Mouse (Mus musculus) kidney, embryonic 14.5 days (tissue): ENCODE results near the gene Psmb7. TPM values are rescaled to one million over a fixed set of nuclear protein-coding genes. Genes with fewer than 3 reads are reported as not detected.

Experiments
- ATAC-seq: fragments of 200-750 bp; cut with Nextera tagmentation; 2 replicates; pipeline ENCODE4 v1.8.0; 2017; ENCODE audit warnings: moderate number of reproducible peaks, mild to moderate bottlenecking, moderate TSS enrichment, moderate library complexity; ENCODE audit not compliant: low FRiP score, low TSS enrichment
- H3K27ac ChIP-seq: fragments of 300-500 bp; sonication (generic); 2 replicates; pipeline ENCODE4 v1.5.1; 2014; ENCODE audit warnings: low read depth, mild to moderate bottlenecking, low read length, moderate library complexity, mixed read lengths
- H3K27me3 ChIP-seq: fragments of 300-500 bp; sonication (generic); 2 replicates; pipeline ENCODE4 v1.6.1; 2014; ENCODE audit warnings: mild to moderate bottlenecking, low read length; ENCODE audit not compliant: control insufficient read depth, insufficient read depth
- H3K36me3 ChIP-seq: fragments of 300-500 bp; sonication (generic); 2 replicates; pipeline ENCODE4 v1.6.1; 2014; ENCODE audit warnings: low read length, mixed read lengths; ENCODE audit not compliant: control insufficient read depth, insufficient read depth
- H3K4me1 ChIP-seq: fragments of 300-500 bp; sonication (generic); 2 replicates; pipeline ENCODE4 v1.6.1; 2014; ENCODE audit warnings: low read length, mixed read lengths; ENCODE audit not compliant: control insufficient read depth, insufficient read depth
- H3K4me2 ChIP-seq: fragments of 300-500 bp; sonication (generic); replicated peaks from 2 replicates; pipeline ENCODE4 v1.6.1; 2014; ENCODE audit warnings: low read depth, mild to moderate bottlenecking, low read length
- H3K4me3 ChIP-seq: fragments of 300-500 bp; sonication (generic); 2 replicates; pipeline ENCODE4 v1.5.1; 2014; ENCODE audit warnings: mild to moderate bottlenecking, low read length
- H3K9ac ChIP-seq: fragments of 300-500 bp; sonication (generic); 2 replicates; pipeline ENCODE4 v1.6.1; 2014; ENCODE audit warnings: low read depth, mild to moderate bottlenecking, low read length, moderate library complexity
- H3K9me3 ChIP-seq: fragments of 300-500 bp; sonication (generic); 2 replicates; pipeline ENCODE4 v1.6.1; 2016; ENCODE audit warnings: low read length; ENCODE audit not compliant: control insufficient read depth
- WGBS: fragments of 180-500 bp; shearing (Covaris S2); extraction: QIAGEN DNeasy Blood & Tissue Kit; methylation state at CpG from one replicate; pipeline ENCODE4 v1.1.7; 2014; 5-methylcytosine and 5-hydroxymethylcytosine counted together
- polyA plus RNA-seq: library from polyadenylated mRNA; unstranded; fragments of >200 nt; fragmentation: Nextera tagmentation; extraction: Ambion mirVana; gene quantifications from 2 replicates; pipeline ENCODE4 v1.2.1, GENCODE M21; 2014

Psmb7 gene
- polyA plus RNA-seq, 1 experiment from 2014 or later = 287 TPM

DNA sequence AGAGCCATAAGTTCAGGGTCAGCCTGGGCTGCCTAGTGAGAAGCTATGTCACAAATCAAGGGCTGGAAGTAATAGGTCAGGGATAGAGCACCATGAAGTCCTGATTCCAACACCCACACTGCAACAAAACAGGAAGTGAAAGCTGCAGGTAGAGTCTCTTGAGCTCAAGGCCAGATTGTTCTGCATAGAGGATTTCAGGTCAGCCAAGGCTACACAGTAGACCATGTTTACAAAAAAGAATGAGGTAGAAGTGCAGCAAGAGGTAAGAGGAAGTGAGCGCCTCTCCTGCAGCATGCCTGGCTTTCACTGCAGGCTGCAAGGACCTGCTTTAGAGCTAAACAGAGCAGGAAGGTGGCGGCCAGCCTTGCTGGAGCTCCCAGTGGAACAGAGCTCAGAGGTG, 69.2 kb downstream of the Psmb7 start:
- ATAC-seq = no peak
- Histone ChIP-seq H3K4me3 (no peak overlapping the region), H3K9ac (no peak overlapping the region), H3K36me3 (peaks cover 30% of the 10 kb centered on the region; the same call in 1 of the 2 replicates), H3K9me3 (no peaks in the 10 kb centered on the region), H3K4me2 (no peak overlapping the region), H3K4me1 (no peaks in the 10 kb centered on the region), H3K27me3 (no peaks in the 10 kb centered on the region), H3K27ac (no peak overlapping the region)
- 91% methylated on average over 2 of the region's 2 CpGs for WGBS

- H3K4me1 ChIP-seq = no peaks in the 10 kb centered on the region
- H3K9me3 ChIP-seq = no peaks in the 10 kb centered on the region
- H3K27me3 ChIP-seq = no peaks in the 10 kb centered on the region
- H3K4me3 ChIP-seq = no peak overlapping the region
- no peak for ATAC-seq
- 91% methylated on average over 23 of the region's 23 CpGs for WGBS
- H3K36me3 ChIP-seq = peaks cover 37% of the 10 kb centered on the region; the same call in 1 of the 2 replicates
- H3K4me2 ChIP-seq = no peak overlapping the region
- no peak overlapping the region for H3K27ac ChIP-seq
- H3K9ac ChIP-seq = no peak overlapping the region
Observed at GRCm38 (mm10) chr2:38571971-38572601, 71.8 kb downstream of the Psmb7 start.

DNA sequence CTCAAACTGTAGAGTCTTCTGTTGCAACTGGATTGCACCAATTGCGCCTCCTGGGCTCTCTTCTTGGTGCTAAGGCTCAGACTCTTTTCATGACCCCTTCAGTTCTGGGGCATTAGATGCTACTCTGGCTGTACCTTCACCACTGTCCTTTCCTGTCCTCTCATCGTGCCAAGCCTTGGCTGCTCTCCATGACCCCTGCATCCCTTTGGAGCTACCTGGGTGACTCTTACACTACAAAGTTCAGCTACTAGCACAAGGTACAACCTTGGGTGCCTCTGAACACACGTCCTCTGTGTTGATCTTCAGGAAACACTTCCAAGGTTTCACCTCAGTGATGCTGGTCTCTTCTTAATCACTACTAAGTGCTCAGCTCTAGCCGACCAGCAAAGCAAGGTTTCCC, 81.3 kb downstream of the Psmb7 start:
- 82% methylated on average over 4 of the region's 4 CpGs for WGBS
- peaks cover 18% of the 10 kb centered on the region for H3K36me3 ChIP-seq
- no peak for ATAC-seq
- H3K9me3 ChIP-seq = no peaks in the 10 kb centered on the region
- H3K9ac ChIP-seq = no peak overlapping the region
- H3K4me2 ChIP-seq = no peak overlapping the region
- H3K27ac ChIP-seq = no peak overlapping the region
- no peaks in the 10 kb centered on the region for H3K4me1 ChIP-seq
- H3K4me3 ChIP-seq = no peak overlapping the region
- H3K27me3 ChIP-seq = no peaks in the 10 kb centered on the region

DNA sequence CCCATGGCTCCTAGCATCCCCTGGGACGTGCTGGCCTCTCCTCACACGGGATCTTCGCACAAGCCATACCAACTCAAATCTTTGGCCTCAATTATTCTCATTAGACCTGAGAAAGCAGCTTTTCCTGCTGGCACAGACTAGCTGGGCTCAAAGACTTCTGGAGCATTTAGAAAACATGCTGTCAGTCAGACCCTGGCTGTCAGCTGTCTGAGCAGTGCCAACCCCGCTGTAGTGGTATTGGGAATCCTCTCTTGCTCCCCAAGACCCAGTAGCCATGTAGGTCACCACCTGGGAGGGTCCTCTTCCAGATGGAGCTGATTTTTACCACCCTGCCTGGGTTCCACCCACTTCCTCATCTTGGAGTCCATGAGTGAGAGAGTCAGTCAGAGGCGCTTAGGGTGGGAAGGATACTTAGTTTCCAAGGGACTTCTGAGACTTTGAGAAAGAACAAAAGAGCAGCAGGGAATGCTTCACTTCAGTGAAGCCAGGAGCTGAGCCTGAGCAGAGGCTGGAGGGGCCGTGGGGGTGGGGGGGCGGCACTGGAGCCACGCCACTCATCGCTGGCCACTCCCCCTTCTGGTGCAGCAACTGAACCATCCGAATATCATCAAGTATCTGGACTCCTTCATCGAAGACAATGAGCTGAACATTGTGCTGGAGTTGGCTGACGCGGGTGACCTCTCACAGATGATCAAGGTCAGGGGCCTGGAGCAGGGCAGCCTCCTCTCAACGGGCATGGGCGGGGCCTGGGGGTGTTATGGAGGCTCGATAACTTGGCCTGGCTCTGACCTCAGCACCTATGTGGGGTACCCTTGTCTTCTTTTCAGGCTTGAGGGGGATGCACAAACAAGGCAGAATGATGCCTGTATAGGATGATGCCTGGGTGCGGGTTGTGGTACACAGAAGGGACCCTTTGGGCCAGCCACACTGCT, 83.3 kb downstream of the Psmb7 start:
- H3K4me2 ChIP-seq = no peak overlapping the region
- H3K9ac ChIP-seq = no peak overlapping the region
- no peaks in the 10 kb centered on the region for H3K27me3 ChIP-seq
- H3K9me3 ChIP-seq = no peaks in the 10 kb centered on the region
- no peak overlapping the region for H3K27ac ChIP-seq
- no peak for ATAC-seq
- no peak overlapping the region for H3K4me3 ChIP-seq
- WGBS = 64% methylated on average over 17 of the region's 17 CpGs
- no peaks in the 10 kb centered on the region for H3K4me1 ChIP-seq
- H3K36me3 ChIP-seq = peaks cover 18% of the 10 kb centered on the region

GRCm38 (mm10) chr2:38556721-38557120, 87.2 kb downstream of the Psmb7 start:
- Histone ChIP-seq H3K4me3 (no peak overlapping the region), H3K9ac (no peak overlapping the region), H3K27me3 (no peaks in the 10 kb centered on the region), H3K4me2 (no peak overlapping the region), H3K36me3 (peaks cover 15% of the 10 kb centered on the region), H3K4me1 (no peaks in the 10 kb centered on the region), H3K27ac (no peak overlapping the region), H3K9me3 (no peaks in the 10 kb centered on the region)
- ATAC-seq = no peak
- 88% methylated on average over 3 of the region's 3 CpGs for WGBS

DNA sequence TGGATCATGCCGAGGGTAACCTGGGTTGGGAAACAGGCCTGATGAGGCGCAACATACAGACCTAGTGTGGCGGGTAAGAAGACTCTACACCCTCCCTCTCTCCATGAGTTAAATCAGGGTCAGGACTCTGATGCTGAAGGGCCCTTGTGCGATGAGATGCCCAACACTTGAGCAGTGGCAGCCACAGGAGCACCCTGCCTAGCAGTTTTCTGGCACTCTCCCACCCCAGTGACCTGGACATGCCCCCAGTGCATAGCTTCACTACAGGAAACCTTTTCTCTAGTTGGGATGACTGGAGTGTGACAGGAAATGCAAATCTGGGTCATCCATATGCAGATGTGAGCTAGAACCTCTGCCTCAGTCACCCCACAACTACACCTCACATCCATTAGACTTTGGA, 88.2 kb downstream of the Psmb7 start:
- H3K36me3 ChIP-seq = peaks cover 22% of the 10 kb centered on the region

GRCm38 (mm10) chr2:38554226-38554995, 89.5 kb downstream of the Psmb7 start:
- 57% methylated on average over 19 of the region's 19 CpGs for WGBS
- Histone ChIP-seq H3K4me1 (no peaks in the 10 kb centered on the region), H3K27me3 (no peaks in the 10 kb centered on the region), H3K9ac (no peak overlapping the region), H3K36me3 (peaks cover 25% of the 10 kb centered on the region), H3K27ac (no peak overlapping the region), H3K4me3 (no peak overlapping the region), H3K9me3 (no peaks in the 10 kb centered on the region), H3K4me2 (no peak overlapping the region)
- ATAC-seq = no peak

More for the DNA sequence above, 88.2 kb downstream of the Psmb7 start:
- WGBS = 71% methylated on average over 4 of the region's 4 CpGs
- ATAC-seq = no peak
- no peaks in the 10 kb centered on the region for H3K4me1 ChIP-seq
- H3K4me3 ChIP-seq = no peak overlapping the region
- no peak overlapping the region for H3K27ac ChIP-seq
- H3K27me3 ChIP-seq = no peaks in the 10 kb centered on the region
- H3K9me3 ChIP-seq = no peaks in the 10 kb centered on the region
- no peak overlapping the region for H3K4me2 ChIP-seq
- no peak overlapping the region for H3K9ac ChIP-seq

DNA sequence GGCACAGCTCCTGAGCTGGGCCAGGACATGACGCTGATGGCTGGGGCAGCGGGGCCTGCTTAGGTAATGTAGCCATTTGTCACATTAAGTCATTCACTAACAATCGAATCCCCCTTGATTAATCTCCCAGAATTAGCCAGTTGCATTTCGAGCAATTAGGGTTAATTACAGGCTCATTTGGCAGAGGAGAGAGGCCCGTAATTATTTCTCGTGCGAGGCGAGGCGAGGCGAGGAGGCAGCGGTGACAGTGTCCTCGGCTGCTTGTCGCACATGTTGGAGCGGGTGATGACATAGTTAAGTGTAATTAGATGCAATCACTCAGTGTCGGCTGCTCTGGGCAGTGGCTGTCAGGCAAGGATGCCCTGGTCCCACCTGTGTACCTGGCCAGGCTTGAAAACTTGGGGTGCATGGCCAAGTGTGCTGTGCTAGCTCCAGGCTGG, 91.9 kb downstream of the Psmb7 start:
- H3K27me3 ChIP-seq = no peaks in the 10 kb centered on the region
- H3K27ac ChIP-seq = no peak overlapping the region
- WGBS = 71% methylated on average over 15 of the region's 15 CpGs
- peaks cover 15% of the 10 kb centered on the region; the same call in 1 of the 2 replicates for H3K36me3 ChIP-seq
- H3K9ac ChIP-seq = no peak overlapping the region
- no peak overlapping the region for H3K4me2 ChIP-seq
- no peak overlapping the region for H3K4me3 ChIP-seq
- ATAC-seq = no peak
- no peaks in the 10 kb centered on the region for H3K4me1 ChIP-seq
- no peaks in the 10 kb centered on the region for H3K9me3 ChIP-seq
